Mouse (Mus musculus) forebrain, embryonic 12.5 days (tissue): ENCODE results near the gene Tbck. TPM values are rescaled to one million over a fixed set of nuclear protein-coding genes. Genes with fewer than 3 reads are reported as not detected.

Experiments used
- ATAC-seq: fragments of 200-750 bp; cut with Nextera tagmentation; 2 replicates; pipeline ENCODE4 v1.8.0; 2017; ENCODE audit warnings: moderate TSS enrichment; ENCODE audit not compliant: low FRiP score
- H3K27ac ChIP-seq: fragments of 300-500 bp; sonication (generic); 2 replicates; pipeline ENCODE4 v1.5.1; 2016; ENCODE audit warnings: mild to moderate bottlenecking
- H3K27me3 ChIP-seq: fragments of 300-500 bp; sonication (generic); 2 replicates; pipeline ENCODE4 v1.6.1; 2016; ENCODE audit warnings: mild to moderate bottlenecking
- H3K36me3 ChIP-seq: fragments of 300-500 bp; sonication (generic); replicated peaks from 2 replicates; pipeline ENCODE4 v1.6.1; 2016; ENCODE audit warnings: mild to moderate bottlenecking
- H3K4me1 ChIP-seq: fragments of 300-500 bp; sonication (generic); 2 replicates; pipeline ENCODE4 v1.6.1; 2016
- H3K4me2 ChIP-seq: fragments of 300-500 bp; sonication (generic); 2 replicates; pipeline ENCODE4 v1.6.1; 2016; ENCODE audit warnings: mild to moderate bottlenecking, moderate library complexity
- H3K4me3 ChIP-seq: fragments of 300-500 bp; sonication (generic); replicated peaks from 2 replicates; pipeline ENCODE4 v1.5.1; 2016; ENCODE audit warnings: mild to moderate bottlenecking
- H3K9ac ChIP-seq: fragments of 300-500 bp; sonication (generic); 2 replicates; pipeline ENCODE4 v1.6.1; 2016; ENCODE audit warnings: mild to moderate bottlenecking
- H3K9me3 ChIP-seq: fragments of 300-500 bp; sonication (generic); 2 replicates; pipeline ENCODE4 v1.6.1; 2016
- WGBS: fragments of 180-500 bp; shearing (Covaris S2); methylation state at CpG from one replicate; pipeline ENCODE4 v1.1.7; 2016; 5-methylcytosine and 5-hydroxymethylcytosine counted together
- polyA plus RNA-seq: library from polyadenylated mRNA; unstranded; fragments of >200 nt; fragmentation: Nextera tagmentation; extraction: Ambion mirVana; gene quantifications from 2 replicates; pipeline ENCODE4 v1.2.1, GENCODE M21; 2016

Gene Tbck
- polyA plus RNA-seq, 1 experiment from 2014 or later: 29.6 TPM

GRCm38 (mm10) chr3:132864986-132865385 lies 181.0 kb downstream of the Tbck start:
- Histone ChIP-seq H3K36me3 (no peaks in the 10 kb centered on the region), H3K27ac (no peak overlapping the region), H3K9me3 (no peaks in the 10 kb centered on the region), H3K4me2 (no peak overlapping the region), H3K4me3 (no peak overlapping the region), H3K27me3 (no peaks in the 10 kb centered on the region), H3K4me1 (no peaks in the 10 kb centered on the region), H3K9ac (no peak overlapping the region)
- no peak for ATAC-seq
- 89% methylated on average over 8 of the region's 8 CpGs for WGBS

DNA sequence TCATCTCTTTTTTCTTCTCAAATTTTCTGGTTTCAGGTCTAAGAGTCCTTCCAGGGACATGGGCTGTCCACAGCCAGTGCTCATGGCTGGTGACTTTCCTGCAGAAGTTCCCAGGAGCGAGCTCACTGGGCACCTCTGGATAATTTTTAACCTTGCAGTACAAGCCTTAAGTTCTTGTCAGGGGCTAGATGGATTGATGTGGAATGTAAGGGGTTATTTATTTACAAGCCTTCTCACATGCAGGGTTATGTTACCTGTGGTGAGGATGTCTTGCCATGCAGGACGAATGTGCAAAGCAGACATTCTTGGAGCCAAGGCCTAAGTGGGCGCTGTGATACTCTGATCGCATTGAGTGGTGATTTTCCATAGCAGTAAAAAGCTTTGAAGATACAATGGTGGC lies 181.7 kb downstream of the Tbck start:
- Histone ChIP-seq H3K36me3 (no peaks in the 10 kb centered on the region), H3K27me3 (no peaks in the 10 kb centered on the region), H3K27ac (no peak overlapping the region), H3K9ac (no peak overlapping the region), H3K4me1 (no peaks in the 10 kb centered on the region), H3K4me2 (no peak overlapping the region), H3K9me3 (no peaks in the 10 kb centered on the region), H3K4me3 (no peak overlapping the region)
- WGBS: 96% methylated on average over 4 of the region's 4 CpGs
- no peak for ATAC-seq

GRCm38 (mm10) chr3:132866984-132867383 lies 183.0 kb downstream of the Tbck start:
- no peak overlapping the region for H3K27ac ChIP-seq
- ATAC-seq: no peak
- no peak overlapping the region for H3K4me2 ChIP-seq
- WGBS: 93% methylated on average over 3 of the region's 3 CpGs
- H3K9ac ChIP-seq: no peak overlapping the region
- no peaks in the 10 kb centered on the region for H3K4me1 ChIP-seq
- no peaks in the 10 kb centered on the region for H3K36me3 ChIP-seq
- no peak overlapping the region for H3K4me3 ChIP-seq
- H3K9me3 ChIP-seq: no peaks in the 10 kb centered on the region
- no peaks in the 10 kb centered on the region for H3K27me3 ChIP-seq

DNA sequence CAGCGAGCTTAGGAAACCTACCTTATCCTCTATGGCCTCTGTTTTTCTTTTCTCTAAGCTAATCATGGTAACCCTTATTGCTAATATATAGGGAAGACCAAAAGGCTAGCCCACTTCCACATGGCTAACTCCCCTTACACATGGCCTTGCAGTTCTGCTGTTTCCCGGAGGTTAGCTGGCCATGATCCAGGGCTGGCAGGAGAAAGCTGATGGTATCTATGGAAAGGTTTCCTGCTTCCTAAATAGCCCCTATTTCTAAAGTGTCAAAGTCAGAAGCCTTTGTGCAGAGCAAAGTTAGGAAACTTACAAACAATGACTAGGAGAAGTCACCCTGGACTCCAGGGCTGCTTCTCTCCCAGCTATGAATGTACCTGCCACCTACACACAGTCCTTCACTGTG lies 184.9 kb downstream of the Tbck start:
- H3K9ac ChIP-seq: no peak overlapping the region
- no peaks in the 10 kb centered on the region for H3K4me1 ChIP-seq
- H3K36me3 ChIP-seq: no peaks in the 10 kb centered on the region
- H3K4me3 ChIP-seq: no peak overlapping the region
- WGBS: 84% methylated on average over 2 of the region's 2 CpGs
- no peak overlapping the region for H3K27ac ChIP-seq
- H3K9me3 ChIP-seq: no peaks in the 10 kb centered on the region
- no peaks in the 10 kb centered on the region for H3K27me3 ChIP-seq
- no peak overlapping the region for H3K4me2 ChIP-seq
- no peak for ATAC-seq

DNA sequence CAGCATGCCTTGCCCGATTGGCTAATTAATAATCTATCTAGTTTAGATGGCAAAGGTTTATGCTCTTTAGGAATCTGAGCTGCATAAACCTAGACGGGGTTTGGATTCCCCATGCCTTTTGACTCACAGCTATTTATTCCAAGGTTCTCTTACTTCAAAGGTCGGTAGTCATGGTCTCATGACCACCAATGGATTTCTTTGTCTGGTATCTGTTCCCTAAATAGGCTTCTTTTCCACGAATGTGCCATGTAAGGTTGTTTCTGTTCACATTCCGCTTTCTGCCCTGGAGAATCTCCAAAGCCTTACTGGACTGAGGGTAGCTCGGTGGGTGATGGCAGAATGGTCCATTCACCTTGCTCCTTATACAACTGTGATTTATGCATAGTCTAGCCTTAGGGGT lies 186.1 kb downstream of the Tbck start:
- WGBS: 78% methylated on average over 6 of the region's 6 CpGs
- no peaks in the 10 kb centered on the region for H3K9me3 ChIP-seq
- no peak overlapping the region for H3K9ac ChIP-seq
- H3K27ac ChIP-seq: no peak overlapping the region
- ATAC-seq: no peak
- H3K4me2 ChIP-seq: no peak overlapping the region
- H3K36me3 ChIP-seq: no peaks in the 10 kb centered on the region
- no peaks in the 10 kb centered on the region for H3K27me3 ChIP-seq
- H3K4me1 ChIP-seq: no peaks in the 10 kb centered on the region
- no peak overlapping the region for H3K4me3 ChIP-seq

GRCm38 (mm10) chr3:132871318-132871904 lies 187.5 kb downstream of the Tbck start:
- Histone ChIP-seq H3K4me1 (peaks cover 4% of the 10 kb centered on the region), H3K9ac (no peak overlapping the region), H3K36me3 (no peaks in the 10 kb centered on the region), H3K4me3 (no peak overlapping the region), H3K4me2 (no peak overlapping the region), H3K9me3 (no peaks in the 10 kb centered on the region), H3K27me3 (no peaks in the 10 kb centered on the region), H3K27ac (no peak overlapping the region)
- no peak for ATAC-seq
- WGBS: 92% methylated on average over 9 of the region's 9 CpGs

- no peak for ATAC-seq
- no peak overlapping the region for H3K4me2 ChIP-seq
- H3K4me1 ChIP-seq: peaks cover 4% of the 10 kb centered on the region
- H3K4me3 ChIP-seq: no peak overlapping the region
- H3K36me3 ChIP-seq: no peaks in the 10 kb centered on the region
- no peaks in the 10 kb centered on the region for H3K27me3 ChIP-seq
- H3K9me3 ChIP-seq: no peaks in the 10 kb centered on the region
- no peak overlapping the region for H3K9ac ChIP-seq
- 54% methylated on average over 6 of the region's 6 CpGs for WGBS
- no peak overlapping the region for H3K27ac ChIP-seq
These were observed 189.3 kb downstream of the Tbck start for GRCm38 (mm10) chr3:132873251-132873650.

GRCm38 (mm10) chr3:132876011-132876708 lies 192.2 kb downstream of the Tbck start:
- H3K4me2 ChIP-seq: no peak overlapping the region
- 41% methylated on average over 14 of the region's 14 CpGs for WGBS

DNA sequence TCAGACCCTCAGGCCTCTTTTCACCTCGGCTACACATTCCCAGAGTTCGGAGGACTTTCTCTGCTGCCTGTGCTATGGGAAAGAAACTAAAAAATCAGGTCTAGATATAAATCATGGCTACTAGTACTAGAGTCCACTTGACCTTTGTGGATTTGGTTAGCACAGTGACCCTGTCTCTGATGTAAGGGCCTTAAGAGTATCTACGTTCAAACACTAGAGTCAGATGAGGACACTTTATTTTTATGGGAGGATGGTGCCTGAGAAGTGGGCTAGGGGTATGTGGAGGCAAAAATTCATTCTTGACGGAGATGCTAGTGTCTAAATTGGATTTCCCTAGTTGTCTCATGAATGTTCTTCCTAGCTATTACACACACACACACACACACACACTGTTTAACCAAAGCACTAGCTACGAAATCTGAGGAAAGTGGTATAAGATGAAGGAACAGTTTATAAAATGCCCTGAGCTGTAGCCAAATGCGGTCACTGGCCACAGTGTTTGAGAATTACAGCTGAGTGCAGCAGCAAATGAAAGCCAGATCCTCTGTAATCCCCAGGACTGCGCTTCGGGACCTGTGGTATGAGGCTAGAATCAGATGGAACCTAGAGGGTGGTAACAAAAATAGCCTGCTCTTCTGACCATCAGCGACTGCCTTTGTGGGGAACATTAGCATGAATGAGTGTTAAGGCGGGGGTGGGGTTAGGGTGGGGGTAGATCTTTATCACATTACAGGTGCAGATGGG lies 193.2 kb downstream of the Tbck start:
- no peak overlapping the region for H3K4me2 ChIP-seq
- H3K4me1 ChIP-seq: peaks cover 12% of the 10 kb centered on the region
- no peak overlapping the region for H3K27ac ChIP-seq
- ATAC-seq: no peak
- H3K9ac ChIP-seq: no peak overlapping the region
- H3K9me3 ChIP-seq: no peaks in the 10 kb centered on the region
- no peaks in the 10 kb centered on the region for H3K36me3 ChIP-seq
- H3K27me3 ChIP-seq: no peaks in the 10 kb centered on the region
- WGBS: 67% methylated on average over 10 of the region's 10 CpGs
- no peak overlapping the region for H3K4me3 ChIP-seq

More at GRCm38 (mm10) chr3:132876011-132876708, 192.2 kb downstream of the Tbck start:
- Histone ChIP-seq H3K36me3 (no peaks in the 10 kb centered on the region), H3K9me3 (no peaks in the 10 kb centered on the region), H3K27me3 (no peaks in the 10 kb centered on the region), H3K27ac (no peak overlapping the region), H3K4me1 (peaks cover 12% of the 10 kb centered on the region), H3K9ac (no peak overlapping the region), H3K4me3 (no peak overlapping the region)
- no peak for ATAC-seq

DNA sequence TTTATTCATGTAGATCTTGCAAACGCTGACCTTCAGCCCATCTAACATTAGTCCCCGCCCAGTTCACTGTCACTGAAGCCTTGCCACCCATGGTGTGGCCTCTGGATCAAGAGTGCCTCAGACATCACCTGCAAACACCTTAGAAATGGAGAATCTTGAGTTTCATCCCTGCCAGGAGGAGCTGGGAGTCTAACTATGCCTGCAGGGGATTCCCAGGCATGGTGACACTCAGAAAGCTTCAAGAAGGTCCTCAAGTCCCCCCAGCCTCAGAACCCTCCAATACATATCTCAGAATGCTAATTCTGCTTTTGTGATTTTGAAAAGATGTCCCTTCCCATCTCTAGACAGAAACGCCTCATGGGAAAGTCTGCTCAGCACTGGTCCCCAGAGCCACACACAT lies 196.4 kb downstream of the Tbck start:
- Histone ChIP-seq H3K27me3 (no peaks in the 10 kb centered on the region), H3K4me2 (no peak overlapping the region), H3K4me1 (peaks cover 12% of the 10 kb centered on the region), H3K27ac (no peak overlapping the region), H3K36me3 (no peaks in the 10 kb centered on the region), H3K9me3 (no peaks in the 10 kb centered on the region), H3K9ac (no peak overlapping the region), H3K4me3 (no peak overlapping the region)
- 84% methylated on average over 3 of the region's 3 CpGs for WGBS
- no peak for ATAC-seq

GRCm38 (mm10) chr3:132880826-132881225 lies 196.9 kb downstream of the Tbck start:
- H3K9me3 ChIP-seq: no peaks in the 10 kb centered on the region
- H3K4me2 ChIP-seq: no peak overlapping the region
- WGBS: 63% methylated on average over 9 of the region's 9 CpGs
- no peaks in the 10 kb centered on the region for H3K36me3 ChIP-seq
- no peaks in the 10 kb centered on the region for H3K27me3 ChIP-seq
- ATAC-seq: no peak
- H3K9ac ChIP-seq: no peak overlapping the region
- H3K27ac ChIP-seq: no peak overlapping the region
- H3K4me1 ChIP-seq: peaks cover 12% of the 10 kb centered on the region
- H3K4me3 ChIP-seq: no peak overlapping the region

GRCm38 (mm10) chr3:132883256-132883655 lies 199.3 kb downstream of the Tbck start:
- no peaks in the 10 kb centered on the region for H3K36me3 ChIP-seq
- H3K27me3 ChIP-seq: no peaks in the 10 kb centered on the region
- no peak overlapping the region for H3K4me3 ChIP-seq
- H3K9me3 ChIP-seq: no peaks in the 10 kb centered on the region
- H3K27ac ChIP-seq: no peak overlapping the region
- no peak overlapping the region for H3K4me2 ChIP-seq
- peaks cover 9% of the 10 kb centered on the region; the same call in 1 of the 2 replicates for H3K4me1 ChIP-seq
- ATAC-seq: no peak
- no peak overlapping the region for H3K9ac ChIP-seq
- 88% methylated on average over 9 of the region's 9 CpGs for WGBS
